Mouse (Mus musculus): ENCODE results near the gene Lap3. TPM values are rescaled to one million over a fixed set of nuclear protein-coding genes. Genes with fewer than 3 reads are reported as not detected.

The Lap3 gene
- polyA plus RNA-seq, 2 experiments = 49.2 to 70.9 TPM

DNA sequence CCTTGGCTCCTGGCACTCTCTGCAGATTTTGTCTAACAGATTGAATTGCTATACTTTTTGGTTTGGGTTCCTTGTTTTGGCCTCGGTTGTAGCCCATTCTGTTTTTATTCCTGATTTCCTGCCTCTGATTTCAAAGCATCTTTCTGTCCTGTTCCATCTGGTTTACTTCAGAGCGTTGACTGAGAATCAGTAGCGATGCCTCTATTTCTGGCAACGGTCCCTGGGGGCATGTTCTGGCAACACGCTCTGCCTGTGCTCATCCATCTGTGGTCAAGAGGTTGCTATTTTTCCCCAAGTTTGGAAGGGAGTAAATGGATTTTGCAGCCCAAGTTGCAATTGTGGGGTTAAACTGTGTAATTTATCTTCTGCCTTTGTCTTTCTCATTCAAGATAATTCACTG, 50.2 kb downstream of the Lap3 start:
- no peak for DNase-seq (ENCODE audit: low spot score)
- 47% methylated on average over 5 of the region's 5 CpGs for WGBS

DNA sequence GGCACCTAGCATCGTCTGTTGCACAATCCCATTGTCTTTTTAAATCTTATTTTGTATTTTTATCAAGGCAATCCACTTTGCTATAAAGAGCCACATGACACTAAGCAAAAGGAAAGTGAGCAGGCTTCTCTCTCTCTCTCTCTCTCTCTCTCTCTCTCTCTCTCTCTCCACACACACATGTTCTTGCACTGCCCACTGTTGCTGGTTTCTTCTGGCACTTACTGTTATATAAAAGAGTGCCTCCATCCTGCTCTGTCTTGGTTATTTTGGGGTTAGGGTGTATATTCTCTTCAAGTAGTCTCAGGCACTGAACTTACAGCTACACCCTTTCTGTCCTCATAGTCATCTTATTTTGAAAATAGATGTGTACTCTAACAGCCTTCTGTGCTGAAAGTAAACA, 56.4 kb downstream of the Lap3 start:
- ATAC-seq (ENCODE audit: low FRiP score, low read depth) (no peak), DNase-seq (ENCODE audit: low spot score) (no peak)

More for the DNA sequence above, 50.2 kb downstream of the Lap3 start:
- Histone ChIP-seq H3K36me3 (ENCODE audit: control insufficient read depth, insufficient read depth, low read length) (no peaks in the 10 kb centered on the region), H3K4me1 (ENCODE audit: control insufficient read depth, insufficient read depth, low read length) (no peaks in the 10 kb centered on the region), H3K9me3 (ENCODE audit: control insufficient read depth, low read length) (no peaks in the 10 kb centered on the region), H3K4me2 (replicated peaks; ENCODE audit: low read depth, low read length, severe bottlenecking) (no peak overlapping the region), H3K27me3 (ENCODE audit: control insufficient read depth, insufficient read depth, low read length) (no peaks in the 10 kb centered on the region), H3K9ac (ENCODE audit: low read depth, low read length, severe bottlenecking) (no peak overlapping the region), H3K27ac (replicated peaks; ENCODE audit: low read depth, low read length) (no peak overlapping the region), H3K4me3 (replicated peaks; ENCODE audit: low read length) (no peak overlapping the region)
- no peak for ATAC-seq (ENCODE audit: low FRiP score, low read depth)
- no peak for TF ChIP-seq POLR2A (IDR thresholded peaks at IDR 0.05; ENCODE audit: borderline replicate concordance, extremely low read depth, insufficient read depth, insufficient read length)

More for the DNA sequence above, 56.4 kb downstream of the Lap3 start:
- H3K4me1 ChIP-seq (ENCODE audit: control insufficient read depth, insufficient read depth, low read length) = no peaks in the 10 kb centered on the region
- no peak overlapping the region for H3K9ac ChIP-seq (ENCODE audit: low read depth, low read length, severe bottlenecking)
- H3K27ac ChIP-seq (replicated peaks; ENCODE audit: low read depth, low read length) = no peak overlapping the region
- no peak overlapping the region for H3K4me3 ChIP-seq (replicated peaks; ENCODE audit: low read length)
- WGBS = 87% methylated on average over 1 of the region's 1 CpGs
- H3K36me3 ChIP-seq (ENCODE audit: control insufficient read depth, insufficient read depth, low read length) = no peaks in the 10 kb centered on the region
- H3K27me3 ChIP-seq (ENCODE audit: control insufficient read depth, insufficient read depth, low read length) = no peaks in the 10 kb centered on the region
- no peak overlapping the region for H3K4me2 ChIP-seq (replicated peaks; ENCODE audit: low read depth, low read length, severe bottlenecking)
- H3K9me3 ChIP-seq (ENCODE audit: control insufficient read depth, low read length) = no peaks in the 10 kb centered on the region
- TF ChIP-seq POLR2A (IDR thresholded peaks at IDR 0.05; ENCODE audit: borderline replicate concordance, extremely low read depth, insufficient read depth, insufficient read length) = no peak

Other genes starting within 250 kb of the Lap3 start
- 60.0 and 64.5 TPM in 2 replicates for gene Qdpr, start 43.1 kb upstream of the Lap3 start, polyA plus RNA-seq (2012; rRNA removed)
- gene Qdpr, start 43.1 kb upstream of the Lap3 start, polyA plus RNA-seq (2014; fragmentation: Nextera tagmentation; extraction: Ambion mirVana) = 92.9 and 96.1 TPM in 2 replicates
- gene Clrn2, start 39.6 kb upstream of the Lap3 start, polyA plus RNA-seq (2012; rRNA removed) = not detected in 2 replicates
- gene Clrn2, start 39.6 kb upstream of the Lap3 start, polyA plus RNA-seq (2014; fragmentation: Nextera tagmentation; extraction: Ambion mirVana) = not detected in 2 replicates
- gene Med28, start 26.9 kb downstream of the Lap3 start, polyA plus RNA-seq (2012; rRNA removed) = 102 and 125 TPM in 2 replicates
- gene Med28, start 26.9 kb downstream of the Lap3 start, polyA plus RNA-seq (2014; fragmentation: Nextera tagmentation; extraction: Ambion mirVana) = 234 and 242 TPM in 2 replicates
- 1.5 and 1.6 TPM in 2 replicates for gene Fam184b, start 146.2 kb downstream of the Lap3 start, polyA plus RNA-seq (2012; rRNA removed)
- gene Fam184b, start 146.2 kb downstream of the Lap3 start, polyA plus RNA-seq (2014; fragmentation: Nextera tagmentation; extraction: Ambion mirVana) = 2.9 and 3.1 TPM in 2 replicates
- gene Ncapg, start 176.5 kb downstream of the Lap3 start, polyA plus RNA-seq (2012; rRNA removed) = 23.2 and 29.2 TPM in 2 replicates
- gene Ncapg, start 176.5 kb downstream of the Lap3 start, polyA plus RNA-seq (2014; fragmentation: Nextera tagmentation; extraction: Ambion mirVana) = 40.6 and 43.0 TPM in 2 replicates